Mouse (Mus musculus) brain, embryonic 14.5 days (tissue): Measurements from ENCODE around the gene Chtf18.

Source experiments
- CTCF ChIP-seq: fragments of 200-500 bp; IDR thresholded peaks from 2 replicates; pipeline ENCODE4 v1.5.1; 2012; ENCODE audit warnings: inconsistent platforms, mild to moderate bottlenecking, moderate library complexity, borderline replicate concordance; ENCODE audit not compliant: insufficient read depth, insufficient read length; ENCODE audit errors: extremely low read depth
- POLR2A ChIP-seq: fragments of 200-500 bp; IDR thresholded peaks from 2 replicates; pipeline ENCODE4 v1.6.1; 2012; ENCODE audit warnings: mild to moderate bottlenecking, inconsistent platforms, borderline replicate concordance; ENCODE audit not compliant: poor library complexity, insufficient read depth, insufficient read length, severe bottlenecking; ENCODE audit errors: extremely low read depth

DNA sequence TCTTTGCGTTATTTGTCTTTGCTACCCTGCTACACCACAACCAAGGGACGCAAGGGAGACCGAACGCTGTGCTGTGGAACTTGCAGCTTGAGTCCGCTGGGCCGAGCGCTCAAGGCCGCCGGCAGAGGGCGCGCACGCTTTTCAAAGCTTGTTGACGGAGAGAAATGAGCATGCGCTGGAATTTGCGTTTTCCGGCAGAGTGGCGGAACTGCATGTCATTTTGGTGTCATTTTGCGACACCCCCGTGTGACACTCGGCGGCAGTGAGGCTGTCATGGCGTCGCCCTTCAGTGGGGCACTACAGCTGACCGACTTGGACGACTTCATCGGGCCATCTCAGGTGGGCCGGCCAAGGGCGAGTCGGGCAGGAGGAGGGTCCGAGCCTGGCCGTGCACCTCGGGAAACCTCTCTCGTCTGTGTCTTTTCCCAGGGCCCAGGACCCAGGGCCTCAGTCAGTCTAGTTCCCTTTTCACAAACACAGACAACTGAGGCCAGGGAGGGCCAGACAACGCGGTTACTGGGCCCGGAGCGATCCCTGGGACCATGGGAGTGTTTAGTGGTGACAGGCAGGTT is 46.4 kb upstream of the Chtf18 start, which contains the start of gene Narfl:
- TF ChIP-seq POLR2A, result peak; percentile 65; the same call in 1 of the 2 replicates
- peak; percentile 96 for TF ChIP-seq CTCF
